Mouse (Mus musculus) limb, embryonic 14.5 days (tissue): ENCODE results near the gene Robo2. TPM values are rescaled to one million over a fixed set of nuclear protein-coding genes. Genes with fewer than 3 reads are reported as not detected.
A peak's percentile ranks its signal among the peaks of the same experiment; 100 is the strongest.

Source experiments
- ATAC-seq: fragments of 200-750 bp; cut with Nextera tagmentation; 2 replicates; pipeline ENCODE4 v1.8.0; 2017; ENCODE audit warnings: low read depth, moderate number of reproducible peaks, moderate TSS enrichment; ENCODE audit not compliant: low FRiP score
- DNase-seq: peaks from one replicate; pipeline ENCODE4 v3.0.0-alpha.2; 2015; ENCODE audit warnings: low spot score
- H3K27ac ChIP-seq: fragments of 300-500 bp; sonication (generic); replicated peaks from 2 replicates; pipeline ENCODE4 v1.5.1; 2014; ENCODE audit warnings: low read depth, mild to moderate bottlenecking, low read length, moderate library complexity, mixed read lengths
- H3K27me3 ChIP-seq: fragments of 300-500 bp; sonication (generic); 2 replicates; pipeline ENCODE4 v1.6.1; 2014; ENCODE audit warnings: low read length, mixed read lengths; ENCODE audit not compliant: control insufficient read depth, insufficient read depth
- H3K36me3 ChIP-seq: fragments of 300-500 bp; sonication (generic); 2 replicates; pipeline ENCODE4 v1.6.1; 2014; ENCODE audit warnings: mild to moderate bottlenecking, low read length, moderate library complexity, mixed read lengths; ENCODE audit not compliant: control insufficient read depth, insufficient read depth
- H3K4me1 ChIP-seq: fragments of 300-500 bp; sonication (generic); 2 replicates; pipeline ENCODE4 v1.6.1; 2014; ENCODE audit warnings: antibody characterized with exemption, low read length, mixed read lengths; ENCODE audit not compliant: control insufficient read depth, insufficient read depth
- H3K4me2 ChIP-seq: fragments of 300-500 bp; sonication (generic); replicated peaks from 2 replicates; pipeline ENCODE4 v1.6.1; 2014; ENCODE audit warnings: low read depth, mild to moderate bottlenecking, low read length, moderate library complexity; ENCODE audit not compliant: severe bottlenecking
- H3K4me3 ChIP-seq: fragments of 300-500 bp; sonication (generic); replicated peaks from 2 replicates; pipeline ENCODE4 v1.5.1; 2014; ENCODE audit warnings: low read length
- H3K9ac ChIP-seq: fragments of 300-500 bp; sonication (generic); 2 replicates; pipeline ENCODE4 v1.6.1; 2014; ENCODE audit warnings: mild to moderate bottlenecking, low read depth, low read length, moderate library complexity; ENCODE audit not compliant: severe bottlenecking
- H3K9me3 ChIP-seq: fragments of 300-500 bp; sonication (generic); 2 replicates; pipeline ENCODE4 v1.6.1; 2016; ENCODE audit warnings: low read length; ENCODE audit not compliant: control insufficient read depth
- POLR2A ChIP-seq: fragments of 200-500 bp; IDR thresholded peaks from 2 replicates; pipeline ENCODE4 v1.8.0; 2012; ENCODE audit warnings: inconsistent platforms, mild to moderate bottlenecking, moderate library complexity, borderline replicate concordance; ENCODE audit not compliant: insufficient read depth, insufficient read length; ENCODE audit errors: extremely low read depth
- WGBS: fragments of 180-500 bp; shearing (Covaris S2); extraction: QIAGEN DNeasy Blood & Tissue Kit; methylation state at CpG from one replicate; pipeline ENCODE4 v1.1.7; 2014; 5-methylcytosine and 5-hydroxymethylcytosine counted together
- polyA plus RNA-seq, 2 experiments: library from polyadenylated mRNA; depleted of rRNA in 1 of 2; stranded (reverse) in 1 of 2; unstranded in 1 of 2; fragments of >200 nt; fragmentation: Nextera tagmentation in 1 of 2; extraction: Ambion mirVana in 1 of 2; gene quantifications; 2 replicates each; pipeline versions ENCODE4 v1.2.1 to v1.2.3; 2012 to 2014

Robo2 gene
- polyA plus RNA-seq, 2 experiments, result 52.6 to 68.8 TPM

GRCm38 (mm10) chr16:73914936-73915335, 496.7 kb downstream of the Robo2 start:
- no peaks in the 10 kb centered on the region for H3K27me3 ChIP-seq
- H3K4me2 ChIP-seq, result no peak overlapping the region
- DNase-seq (no peak), ATAC-seq (no peak)
- H3K4me3 ChIP-seq, result no peak overlapping the region
- TF ChIP-seq POLR2A, result no peak
- no peaks in the 10 kb centered on the region for H3K9me3 ChIP-seq
- no peak overlapping the region for H3K9ac ChIP-seq
- H3K36me3 ChIP-seq, result no peaks in the 10 kb centered on the region
- no peaks in the 10 kb centered on the region for H3K4me1 ChIP-seq
- H3K27ac ChIP-seq, result no peak overlapping the region
- 55% methylated on average over 4 of the region's 4 CpGs for WGBS

- 90% methylated on average over 11 of the region's 11 CpGs for WGBS
- ATAC-seq, result no peak
- Histone ChIP-seq H3K27ac (no peak overlapping the region), H3K4me2 (no peak overlapping the region), H3K9ac (no peak overlapping the region), H3K36me3 (no peaks in the 10 kb centered on the region), H3K27me3 (no peaks in the 10 kb centered on the region), H3K9me3 (no peaks in the 10 kb centered on the region), H3K4me1 (no peaks in the 10 kb centered on the region), H3K4me3 (no peak overlapping the region)
- no peak for TF ChIP-seq POLR2A
- DNase-seq, result no peak
Observed at GRCm38 (mm10) chr16:73908504-73908903, 503.1 kb downstream of the Robo2 start.

GRCm38 (mm10) chr16:73896856-73897255, 514.8 kb downstream of the Robo2 start:
- no peaks in the 10 kb centered on the region for H3K9me3 ChIP-seq

GRCm38 (mm10) chr16:73881911-73882310, 529.7 kb downstream of the Robo2 start:
- no peak overlapping the region for H3K27ac ChIP-seq
- H3K4me3 ChIP-seq, result no peak overlapping the region
- no peak overlapping the region for H3K9ac ChIP-seq
- H3K4me1 ChIP-seq, result no peaks in the 10 kb centered on the region
- WGBS, result 97% methylated on average over 1 of the region's 1 CpGs
- DNase-seq (no peak), ATAC-seq (no peak)
- H3K27me3 ChIP-seq, result no peaks in the 10 kb centered on the region
- no peak for TF ChIP-seq POLR2A
- no peaks in the 10 kb centered on the region for H3K36me3 ChIP-seq
- no peaks in the 10 kb centered on the region for H3K9me3 ChIP-seq
- H3K4me2 ChIP-seq, result no peak overlapping the region

More at GRCm38 (mm10) chr16:73896856-73897255, 514.8 kb downstream of the Robo2 start:
- Histone ChIP-seq H3K27ac (no peak overlapping the region), H3K4me3 (no peak overlapping the region), H3K4me1 (no peaks in the 10 kb centered on the region), H3K27me3 (no peaks in the 10 kb centered on the region), H3K36me3 (no peaks in the 10 kb centered on the region; the same call in 1 of the 2 replicates), H3K9ac (no peak overlapping the region), H3K4me2 (no peak overlapping the region)
- WGBS, result 92% methylated on average over 11 of the region's 11 CpGs
- no peak for TF ChIP-seq POLR2A
- ATAC-seq (no peak), DNase-seq (no peak)

DNA sequence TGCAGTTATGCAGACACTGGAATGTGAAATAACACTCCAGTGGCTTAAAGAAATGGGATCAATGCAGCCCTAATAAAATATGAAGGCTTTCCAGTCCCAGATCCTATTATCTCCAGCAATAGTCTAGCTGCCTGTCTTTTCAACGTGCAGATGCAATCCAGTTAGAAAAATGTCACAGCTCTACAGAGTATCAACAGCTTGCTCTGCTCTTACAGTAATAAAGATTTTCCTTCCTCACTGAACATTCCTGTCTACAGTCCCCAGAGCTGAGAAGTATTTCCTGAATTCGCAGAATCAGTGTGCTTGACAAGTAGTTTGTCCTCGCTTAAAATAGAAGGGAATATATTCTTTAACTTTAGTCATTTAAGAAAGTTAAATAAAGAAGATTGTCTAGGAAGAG, 533.7 kb downstream of the Robo2 start:
- TF ChIP-seq POLR2A, result no peak
- 58% methylated on average over 3 of the region's 3 CpGs for WGBS
- no peaks in the 10 kb centered on the region for H3K36me3 ChIP-seq

GRCm38 (mm10) chr16:73874991-73875390, 536.6 kb downstream of the Robo2 start:
- no peak overlapping the region for H3K9ac ChIP-seq
- DNase-seq, result no peak

More for the DNA sequence above, 533.7 kb downstream of the Robo2 start:
- peak; percentile 50 for ATAC-seq
- peak; percentile 13 for DNase-seq
- no peak overlapping the region for H3K27ac ChIP-seq
- no peaks in the 10 kb centered on the region for H3K9me3 ChIP-seq
- no peak overlapping the region for H3K4me3 ChIP-seq
- H3K27me3 ChIP-seq, result no peaks in the 10 kb centered on the region
- H3K4me1 ChIP-seq, result no peaks in the 10 kb centered on the region
- H3K4me2 ChIP-seq, result no peak overlapping the region
- no peak overlapping the region for H3K9ac ChIP-seq

More at GRCm38 (mm10) chr16:73874991-73875390, 536.6 kb downstream of the Robo2 start:
- Histone ChIP-seq H3K4me1 (no peaks in the 10 kb centered on the region), H3K9me3 (no peaks in the 10 kb centered on the region), H3K36me3 (no peaks in the 10 kb centered on the region), H3K27me3 (no peaks in the 10 kb centered on the region), H3K4me2 (no peak overlapping the region), H3K27ac (no peak overlapping the region), H3K4me3 (no peak overlapping the region)
- WGBS, result 86% methylated on average over 2 of the region's 2 CpGs
- TF ChIP-seq POLR2A, result no peak
- ATAC-seq, result no peak
